Mouse (Mus musculus): ENCODE measurements around the gene Treml4.

DNA sequence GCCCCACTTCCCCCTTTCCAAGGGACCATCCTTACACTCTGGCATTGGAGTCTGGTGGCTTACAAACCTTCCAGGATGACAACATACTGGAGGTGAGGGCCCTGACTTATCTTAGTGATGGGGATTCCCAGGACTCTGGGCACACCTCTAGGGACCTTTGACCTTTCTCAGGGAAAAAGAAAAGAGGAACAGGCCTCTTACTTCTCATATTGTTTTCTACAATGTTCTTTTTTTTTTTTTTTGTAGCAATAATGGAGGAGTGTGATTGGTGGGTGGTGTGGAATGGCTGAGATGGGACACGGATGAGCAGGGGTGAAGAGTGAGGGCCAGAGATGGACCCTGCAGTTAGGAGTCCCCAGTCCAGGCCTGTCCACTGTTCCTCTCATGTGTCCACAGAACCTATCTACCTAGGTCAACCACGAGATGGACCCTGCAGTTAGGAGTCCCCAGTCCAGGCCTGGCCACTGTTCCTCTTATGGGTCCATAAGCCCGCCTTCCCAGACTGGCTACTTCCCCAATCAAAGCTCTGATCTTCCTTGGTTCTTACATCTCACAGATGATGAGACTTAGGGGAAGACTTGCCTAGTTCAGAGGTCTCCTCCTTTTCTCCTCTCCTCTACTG lies at the start of gene Treml4:
- no peak for TF ChIP-seq CTCF (IDR thresholded peaks at IDR 0.05; ENCODE audit: low read depth, low read length)
- no peak for TF ChIP-seq POLR2A (IDR thresholded peaks at IDR 0.05; ENCODE audit: insufficient read depth, low read length)
- no peak for TF ChIP-seq EP300 (IDR thresholded peaks at IDR 0.05; ENCODE audit: insufficient read depth, low read depth, low read length)

All from ES-Bruce4 (cell line).